Mouse (Mus musculus) c-Kit-negative CD71-positive TER-119-positive erythroid progenitor cells, embryonic 14.5 days (primary cell): ENCODE data around the gene Abr.

Experiments used
- DNase-seq: peaks from one replicate; pipeline ENCODE4 v3.0.0-alpha.2; 2013; ENCODE audit warnings: low read depth, low spot score

The Abr gene

GRCm38 (mm10) chr11:76623206-76623961 is 1.3 kb upstream of the Abr start:
- no peak for DNase-seq

DNA sequence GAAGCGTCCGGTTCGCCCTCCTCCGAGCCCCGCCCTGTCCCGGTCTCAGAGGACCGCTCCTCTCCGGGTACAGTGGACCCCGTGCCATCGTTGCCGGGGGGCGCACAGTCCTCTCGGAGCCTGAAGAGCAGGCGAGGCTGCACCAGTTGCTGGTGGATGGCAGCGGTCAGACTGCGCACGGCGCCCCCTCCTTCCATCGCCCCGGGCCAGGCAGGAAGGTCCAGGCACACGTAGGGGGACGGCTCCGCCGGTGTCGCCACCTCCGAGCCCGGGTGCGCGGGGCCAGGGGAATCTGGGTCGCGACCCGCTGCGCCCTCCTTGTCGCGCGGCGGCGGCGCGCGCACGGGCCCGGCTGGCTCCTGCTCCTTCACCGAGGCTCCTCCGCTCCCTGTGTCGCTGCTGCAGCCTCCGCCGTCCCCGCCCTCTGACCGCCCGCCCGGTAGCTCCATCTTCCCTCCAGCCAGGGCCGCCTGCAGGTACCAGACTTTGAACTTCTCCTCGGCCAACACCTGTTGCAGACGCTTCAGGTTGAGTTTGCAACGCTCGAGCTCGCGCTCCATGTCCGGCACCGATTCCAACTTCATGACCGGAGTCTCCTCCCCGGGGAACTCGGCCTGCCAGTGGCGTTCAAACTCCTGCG is 572 bp upstream of the Abr start:
- no peak for DNase-seq

DNA sequence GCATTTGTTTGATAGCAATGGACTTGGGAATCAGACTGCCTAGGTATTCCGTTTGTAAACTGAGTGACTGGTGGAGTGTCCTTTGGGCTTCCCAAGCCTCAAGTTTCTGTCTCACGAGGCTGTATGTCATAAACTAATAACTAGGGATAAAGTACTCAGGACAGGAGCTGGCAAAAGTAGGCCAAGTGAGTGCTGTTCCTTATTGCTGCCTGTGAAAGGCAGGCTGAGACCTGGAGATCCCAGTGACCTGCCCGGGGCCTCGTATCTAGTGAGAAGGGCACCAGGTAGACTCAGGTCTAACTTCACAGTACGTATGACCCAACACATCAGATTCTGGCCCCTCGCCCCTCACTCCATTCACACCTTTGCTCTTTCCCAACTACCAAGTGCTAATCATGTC is 4.0 kb downstream of the Abr start:
- DNase-seq, result no peak

GRCm38 (mm10) chr11:76614246-76614645 is 7.9 kb downstream of the Abr start:
- DNase-seq, result no peak

- DNase-seq, result no peak
Observed at GRCm38 (mm10) chr11:76612638-76613104, 9.4 kb downstream of the Abr start.

DNA sequence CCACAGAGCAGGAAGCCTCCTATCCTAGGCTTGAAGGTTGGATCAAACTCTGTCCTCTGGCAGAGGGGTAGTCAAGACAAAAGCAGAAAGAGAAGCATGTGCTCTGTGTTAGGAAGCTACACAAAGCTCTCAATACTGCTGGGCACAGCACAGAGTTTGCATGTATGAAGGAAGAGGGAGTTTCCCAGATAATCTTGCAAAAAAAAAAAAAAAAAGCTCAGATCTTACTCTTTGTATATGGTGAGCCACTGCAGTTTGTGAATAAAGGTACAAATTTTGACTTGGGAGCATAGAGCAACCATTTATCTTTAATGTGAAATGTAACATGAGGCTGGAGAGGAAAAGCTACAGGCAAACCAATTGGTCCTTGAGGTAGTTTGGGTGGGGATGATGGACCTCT is 11.2 kb downstream of the Abr start:
- DNase-seq, result no peak

DNA sequence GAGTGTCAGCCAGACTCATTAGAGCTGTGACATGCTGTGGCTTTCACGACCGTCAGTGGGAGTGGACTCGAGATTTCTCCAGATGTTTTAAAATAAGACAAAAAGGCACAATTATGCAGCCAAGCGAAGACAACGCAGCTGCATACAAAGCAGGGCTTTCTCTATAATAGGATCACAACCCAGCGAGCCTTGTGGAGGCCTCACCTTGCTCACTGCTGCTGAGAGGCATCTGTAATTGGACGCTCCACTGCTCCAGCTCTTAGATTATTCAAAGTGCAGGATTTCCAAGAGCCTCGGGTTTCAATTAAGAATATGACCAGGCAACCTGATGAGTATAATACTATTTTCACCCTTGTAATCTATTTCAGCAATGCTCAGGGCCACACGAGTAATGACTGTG is 15.6 kb downstream of the Abr start:
- no peak for DNase-seq

DNA sequence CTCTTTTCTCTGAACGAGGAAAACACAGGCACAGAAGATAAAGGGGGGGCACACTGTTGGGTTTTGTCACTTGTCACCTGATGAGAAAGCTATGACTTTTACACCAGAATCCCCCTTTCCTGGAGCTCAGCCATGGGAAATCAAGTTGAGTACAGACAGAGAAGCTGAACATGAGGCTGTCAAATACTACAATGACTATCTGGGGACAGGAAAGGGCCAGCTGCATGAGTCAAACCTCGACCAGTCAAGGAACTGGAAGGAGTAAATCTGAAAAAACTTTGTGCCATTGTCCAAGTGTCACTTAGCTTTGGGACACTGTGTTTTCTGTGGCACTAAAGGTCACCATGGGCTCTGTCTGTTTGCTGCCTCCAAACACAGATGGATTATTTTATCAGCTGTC is 22.9 kb downstream of the Abr start:
- no peak for DNase-seq

- DNase-seq, result no peak
Observed at GRCm38 (mm10) chr11:76598757-76599156, 23.4 kb downstream of the Abr start.

DNA sequence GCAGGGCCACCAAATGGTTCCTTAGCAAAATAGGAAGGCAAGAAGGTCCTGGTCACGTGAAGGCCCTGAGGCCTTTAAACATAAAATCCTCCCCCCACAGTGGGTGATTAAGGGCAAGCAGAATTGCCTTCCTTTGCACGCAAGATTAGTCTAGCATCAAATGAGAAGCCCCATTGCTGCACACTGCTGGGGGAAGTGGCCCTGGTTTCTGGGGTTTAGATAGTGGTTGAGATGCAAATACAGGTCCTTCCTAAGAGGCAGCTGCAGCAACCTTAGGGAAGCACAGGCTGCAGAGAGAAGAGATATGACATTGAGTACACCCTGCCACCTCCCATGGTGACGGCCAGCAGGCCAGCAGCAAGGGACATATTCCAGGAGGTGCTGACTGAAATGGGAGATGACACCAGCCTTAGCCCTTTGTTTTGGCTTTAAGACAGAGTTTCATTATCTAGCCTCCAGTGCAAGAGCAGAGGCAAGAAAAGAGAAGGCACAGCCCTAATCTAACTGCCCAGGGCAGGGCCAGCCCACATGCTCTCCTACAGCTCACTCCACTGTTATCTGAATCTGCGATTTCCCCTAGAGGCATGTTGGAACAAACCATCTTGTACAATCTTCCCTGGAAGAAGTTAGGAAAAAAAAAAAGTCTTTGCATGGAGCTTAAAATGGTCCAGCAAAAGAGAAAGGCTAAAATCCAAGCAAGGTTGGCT is 28.3 kb downstream of the Abr start:
- no peak for DNase-seq

GRCm38 (mm10) chr11:76589746-76590145 is 32.4 kb downstream of the Abr start:
- no peak for DNase-seq

DNA sequence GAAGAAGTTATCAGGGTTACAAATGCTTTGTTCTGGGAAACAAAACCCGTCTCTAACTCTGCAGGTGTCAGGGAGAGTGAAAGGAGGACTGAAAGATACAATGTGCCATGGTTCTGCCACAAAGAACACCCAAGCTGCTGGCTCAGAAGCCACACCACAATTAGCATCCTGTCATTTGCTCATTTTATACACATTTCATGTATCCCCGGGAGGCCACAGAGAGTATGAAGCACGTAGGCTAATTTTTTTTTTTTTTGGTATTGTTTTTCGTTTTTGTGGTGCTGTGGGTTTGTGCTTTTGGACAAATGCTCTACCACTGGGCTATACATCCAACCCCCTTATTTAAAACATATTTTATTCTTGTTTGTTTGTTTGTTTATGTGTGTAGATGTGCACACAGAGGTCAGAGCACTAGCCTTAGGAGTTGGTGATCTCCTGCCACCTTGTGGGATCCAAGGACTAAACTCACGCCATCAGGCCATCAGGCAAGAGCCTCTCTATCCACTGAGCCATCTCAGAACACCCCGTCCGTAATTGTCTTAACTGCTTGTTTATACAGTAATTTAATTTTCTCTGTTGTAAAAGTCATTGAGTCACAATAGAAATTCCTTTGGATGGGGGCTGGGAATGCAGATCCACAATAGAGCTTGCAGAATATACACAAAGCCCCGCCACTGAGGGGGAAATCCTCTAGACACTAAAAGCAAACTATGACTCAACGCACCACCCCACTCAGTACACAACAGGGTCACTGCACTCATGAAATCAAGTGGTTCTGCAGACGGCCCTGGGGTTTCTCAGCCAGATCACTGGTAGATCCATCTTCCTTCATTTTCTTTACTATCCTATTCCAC is 33.3 kb downstream of the Abr start:
- DNase-seq, result no peak

GRCm38 (mm10) chr11:76588032-76588431 is 34.1 kb downstream of the Abr start:
- no peak for DNase-seq

GRCm38 (mm10) chr11:76587333-76587732 is 34.8 kb downstream of the Abr start:
- no peak for DNase-seq

- DNase-seq, result no peak
Observed at GRCm38 (mm10) chr11:76586119-76586518, 36.0 kb downstream of the Abr start.

DNA sequence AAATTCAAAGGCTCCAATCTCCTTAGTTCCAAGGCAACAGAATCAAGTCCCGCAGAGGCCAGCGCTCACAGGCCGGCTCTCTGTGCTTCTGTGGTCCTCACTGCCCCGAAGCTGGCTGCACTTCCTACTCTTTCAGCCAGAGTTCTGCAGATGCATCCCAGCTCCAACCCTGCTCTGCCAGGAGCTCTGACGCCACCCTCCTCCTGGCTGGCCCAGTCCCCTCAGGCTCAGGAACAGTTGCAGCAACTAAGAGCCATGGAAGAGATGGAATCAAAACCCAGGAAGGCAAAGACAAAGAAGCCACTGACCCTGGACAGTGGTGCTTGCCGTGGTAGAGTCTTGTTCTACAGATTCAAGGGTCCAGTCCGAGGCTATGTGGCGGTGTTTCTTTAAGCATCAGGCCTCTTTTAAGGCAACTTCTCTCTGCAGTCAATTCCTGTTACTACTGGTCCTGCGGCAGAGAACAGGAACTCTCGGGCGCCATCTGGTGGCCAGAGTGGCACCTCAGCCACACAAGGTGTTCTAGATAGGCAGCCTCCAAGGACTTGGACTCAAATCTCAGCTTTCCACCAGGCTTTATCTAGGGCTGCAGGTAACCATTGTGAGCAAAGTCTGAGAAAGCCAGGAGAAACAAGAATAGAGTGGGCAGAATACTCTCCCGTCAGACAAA is 44.4 kb downstream of the Abr start:
- DNase-seq, result peak; percentile 36

DNA sequence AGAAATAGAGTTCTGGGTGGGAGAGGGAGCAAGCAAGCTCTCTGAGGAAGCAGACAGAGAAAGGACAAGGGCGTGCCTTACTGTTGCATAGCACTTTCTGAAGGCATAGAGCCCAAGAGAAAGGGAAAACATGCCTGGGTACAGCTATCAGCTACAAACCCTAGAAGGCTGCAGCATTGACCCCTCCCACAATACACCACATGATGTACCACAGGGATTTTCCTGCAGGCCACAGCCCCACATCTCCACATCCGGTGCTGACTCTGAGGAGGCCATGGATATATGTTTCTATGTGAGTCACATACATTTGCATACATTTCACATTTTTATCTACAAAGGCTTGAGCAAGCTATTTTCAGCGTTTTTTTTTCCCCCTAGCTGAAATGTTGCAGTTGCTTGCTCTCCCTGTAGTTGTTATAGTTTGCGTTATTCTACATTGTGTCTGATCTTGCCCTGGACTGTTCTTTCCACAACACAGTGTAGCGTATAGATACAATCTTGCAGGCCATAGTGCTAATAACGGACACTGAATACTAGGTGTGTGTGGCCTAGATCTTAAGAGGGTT is 49.2 kb downstream of the Abr start:
- DNase-seq, result no peak

GRCm38 (mm10) chr11:76571613-76571929 is 50.5 kb downstream of the Abr start:
- no peak for DNase-seq

GRCm38 (mm10) chr11:76570741-76571612 is 51.1 kb downstream of the Abr start:
- no peak for DNase-seq

- DNase-seq, result no peak
Observed at GRCm38 (mm10) chr11:76570201-76570731, 51.8 kb downstream of the Abr start.
